Mouse (Mus musculus) heart, postnatal 0 days (tissue): ENCODE measurements around the gene Hivep3. TPM values are rescaled to one million over a fixed set of nuclear protein-coding genes. Genes with fewer than 3 reads are reported as not detected.

Source experiments
- ATAC-seq: fragments of 200-750 bp; cut with Nextera tagmentation; 2 replicates; pipeline ENCODE4 v1.8.0; 2017; ENCODE audit warnings: low read depth, moderate number of reproducible peaks, moderate library complexity; ENCODE audit not compliant: insufficient read depth
- DNase-seq: peaks from one replicate; pipeline ENCODE4 v3.0.0-alpha.2; 2016; ENCODE audit warnings: low spot score
- H3K27ac ChIP-seq: fragments of 300-500 bp; sonication (generic); 2 replicates; pipeline ENCODE4 v1.5.1; 2014; ENCODE audit warnings: low read depth, mild to moderate bottlenecking
- H3K27me3 ChIP-seq: fragments of 300-500 bp; sonication (generic); 2 replicates; pipeline ENCODE4 v1.6.1; 2014; ENCODE audit warnings: low read length, mixed read lengths; ENCODE audit not compliant: control insufficient read depth, insufficient read depth
- H3K36me3 ChIP-seq: fragments of 300-500 bp; sonication (generic); replicated peaks from 2 replicates; pipeline ENCODE4 v1.6.1; 2014; ENCODE audit warnings: low read length, mixed read lengths; ENCODE audit not compliant: control insufficient read depth, insufficient read depth
- H3K4me1 ChIP-seq: fragments of 300-500 bp; sonication (generic); 2 replicates; pipeline ENCODE4 v1.6.1; 2014; ENCODE audit warnings: antibody characterized with exemption; ENCODE audit not compliant: control insufficient read depth, insufficient read depth
- H3K4me2 ChIP-seq: fragments of 300-500 bp; sonication (generic); 2 replicates; pipeline ENCODE4 v1.6.1; 2014; ENCODE audit warnings: low read depth, mild to moderate bottlenecking, low read length, moderate library complexity
- H3K4me3 ChIP-seq: fragments of 300-500 bp; sonication (generic); 2 replicates; pipeline ENCODE4 v1.5.1; 2014; ENCODE audit warnings: low read depth, low read length
- H3K9ac ChIP-seq: fragments of 300-500 bp; sonication (generic); replicated peaks from 2 replicates; pipeline ENCODE4 v1.6.1; 2014; ENCODE audit warnings: low read depth, low read length, mixed read lengths
- H3K9me3 ChIP-seq: fragments of 300-500 bp; sonication (generic); replicated peaks from 2 replicates; pipeline ENCODE4 v1.6.1; 2016; ENCODE audit warnings: low read length; ENCODE audit not compliant: control insufficient read depth
- CTCF ChIP-seq: IDR thresholded peaks from 2 replicates; pipeline ENCODE4 v1.5.1; 2016; ENCODE audit warnings: antibody characterized with exemption, control low read depth, low read depth
- EP300 ChIP-seq: IDR thresholded peaks from 2 replicates; pipeline ENCODE4 v1.6.1; 2016; ENCODE audit warnings: antibody characterized with exemption, low read depth
- WGBS: fragments of 180-500 bp; shearing (Covaris S2); extraction: QIAGEN DNeasy Blood & Tissue Kit; methylation state at CpG from one replicate; pipeline ENCODE4 v1.1.7; 2014; 5-methylcytosine and 5-hydroxymethylcytosine counted together
- polyA plus RNA-seq: library from polyadenylated mRNA; unstranded; fragments of >200 nt; fragmentation: Nextera tagmentation; extraction: Ambion mirVana; gene quantifications from 2 replicates; pipeline ENCODE4 v1.2.1, GENCODE M21; 2015
- total RNA-seq: library from RNA; depleted of rRNA; stranded (reverse); fragments of >200 nt; gene quantifications from 2 replicates; pipeline ENCODE4 v1.2.3, GENCODE M21; 2014; ENCODE audit warnings: low replicate concordance

Gene Hivep3
- total and polyA plus RNA-seq, 2 experiments from 2014 or later = 5.8 to 10.4 TPM

DNA sequence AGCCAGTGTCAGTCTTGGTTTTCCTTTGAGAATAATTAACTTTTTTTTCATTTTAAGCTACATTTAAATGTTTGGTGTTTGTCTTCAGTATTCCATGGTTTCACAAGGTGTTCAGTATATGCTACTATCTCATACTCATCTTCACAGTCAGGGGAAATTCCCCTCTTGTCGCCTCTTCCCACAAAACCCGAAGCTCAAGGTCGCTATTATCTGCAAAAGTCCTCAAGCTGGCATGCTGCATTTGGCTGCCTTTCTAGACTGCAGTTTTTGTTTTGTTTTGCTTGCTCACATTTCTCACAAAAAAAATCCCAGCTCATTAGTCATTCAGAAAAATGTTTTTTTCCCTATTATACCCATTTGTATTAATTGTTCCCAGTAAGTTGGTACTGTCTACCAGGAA is 92.4 kb downstream of the Hivep3 start:
- TF ChIP-seq EP300 (no peak), CTCF (no peak)
- no peaks in the 10 kb centered on the region for H3K27me3 ChIP-seq
- no peak overlapping the region for H3K4me3 ChIP-seq
- H3K9me3 ChIP-seq = no peaks in the 10 kb centered on the region
- no peak overlapping the region for H3K27ac ChIP-seq
- ATAC-seq (no peak), DNase-seq (no peak)
- no peaks in the 10 kb centered on the region for H3K4me1 ChIP-seq
- H3K36me3 ChIP-seq = no peaks in the 10 kb centered on the region
- H3K4me2 ChIP-seq = no peak overlapping the region
- no peak overlapping the region for H3K9ac ChIP-seq
- 20% methylated on average over 3 of the region's 3 CpGs for WGBS

DNA sequence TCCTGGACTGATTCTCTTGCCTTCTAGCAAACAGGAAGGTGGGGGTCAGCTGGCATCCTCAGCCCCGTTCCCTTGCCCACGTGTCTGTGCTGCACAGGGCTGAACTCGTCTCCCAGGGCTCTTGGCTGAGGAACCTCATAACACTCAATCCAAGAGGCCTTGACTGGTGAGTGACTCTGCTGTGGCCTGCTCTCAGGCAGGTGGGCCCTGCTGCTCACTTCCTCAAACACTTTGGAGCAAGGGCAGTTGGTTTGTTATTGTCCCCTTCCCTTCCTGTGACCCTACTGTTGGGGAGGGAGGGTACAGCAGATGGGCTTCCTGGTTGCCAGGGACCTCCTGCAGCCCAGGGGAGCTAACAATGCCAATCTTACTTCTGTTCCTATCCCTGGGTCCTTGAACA is 94.8 kb downstream of the Hivep3 start:
- ATAC-seq (no peak), DNase-seq (no peak)
- no peak for TF ChIP-seq CTCF
- no peak for TF ChIP-seq EP300
- no peak overlapping the region for H3K4me2 ChIP-seq
- no peaks in the 10 kb centered on the region for H3K9me3 ChIP-seq
- WGBS = 43% methylated on average over 3 of the region's 3 CpGs
- no peaks in the 10 kb centered on the region for H3K4me1 ChIP-seq
- no peaks in the 10 kb centered on the region for H3K27me3 ChIP-seq
- H3K36me3 ChIP-seq = no peaks in the 10 kb centered on the region
- no peak overlapping the region for H3K9ac ChIP-seq
- H3K4me3 ChIP-seq = no peak overlapping the region
- H3K27ac ChIP-seq = no peak overlapping the region

DNA sequence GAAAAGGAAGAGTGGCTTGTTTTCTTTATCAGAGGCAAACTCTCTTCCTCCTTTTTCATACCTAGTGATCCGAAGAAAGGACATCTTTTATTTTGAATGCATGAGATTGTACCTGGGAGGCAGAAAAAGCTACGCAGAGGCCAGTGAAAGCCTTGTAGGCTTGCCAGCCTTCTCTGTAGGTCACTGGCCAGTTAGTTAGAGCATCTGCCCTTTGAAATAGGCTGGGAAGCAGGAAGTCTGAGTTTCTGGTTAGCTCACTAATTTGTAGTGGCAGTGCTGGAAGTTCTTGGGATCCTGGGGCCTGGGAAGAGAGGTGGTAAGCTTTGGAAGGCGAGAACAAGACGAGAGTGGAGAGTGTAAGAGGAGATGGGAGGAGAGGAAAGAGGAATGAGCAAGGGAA is 95.4 kb downstream of the Hivep3 start:
- no peak for DNase-seq
- Histone ChIP-seq H3K4me2 (no peak overlapping the region), H3K27ac (no peak overlapping the region), H3K4me1 (no peaks in the 10 kb centered on the region), H3K4me3 (no peak overlapping the region), H3K9me3 (no peaks in the 10 kb centered on the region), H3K9ac (no peak overlapping the region), H3K36me3 (no peaks in the 10 kb centered on the region), H3K27me3 (no peaks in the 10 kb centered on the region)
- ATAC-seq = no peak
- TF ChIP-seq CTCF = no peak
- no peak for TF ChIP-seq EP300
- WGBS = 73% methylated on average over 4 of the region's 4 CpGs

DNA sequence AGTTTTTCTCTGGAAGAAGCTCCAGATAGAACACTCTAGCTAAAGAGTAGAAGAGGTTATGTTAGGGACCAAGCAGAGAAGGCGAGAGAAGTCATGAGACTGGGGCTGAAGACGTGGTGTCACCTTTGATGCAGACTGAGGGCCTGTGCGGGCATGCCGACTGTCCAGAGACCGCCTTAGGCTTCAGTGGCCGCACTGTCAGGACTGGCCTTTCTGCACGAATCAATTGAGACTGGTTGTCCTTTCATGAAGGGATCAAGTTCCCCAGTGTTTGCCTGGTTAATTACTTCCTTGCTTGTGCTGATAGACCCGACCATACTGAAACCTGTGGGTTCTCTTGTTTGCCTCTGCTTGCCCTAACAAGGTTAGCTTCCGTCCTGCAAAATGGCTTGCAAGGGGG is 99.7 kb downstream of the Hivep3 start:
- H3K4me1 ChIP-seq = peaks cover 18% of the 10 kb centered on the region
- WGBS = 77% methylated on average over 9 of the region's 9 CpGs
- DNase-seq (no peak), ATAC-seq (no peak)
- no peak overlapping the region for H3K9ac ChIP-seq
- no peak overlapping the region for H3K4me2 ChIP-seq
- no peaks in the 10 kb centered on the region for H3K27me3 ChIP-seq
- no peak overlapping the region for H3K4me3 ChIP-seq
- no peak overlapping the region for H3K27ac ChIP-seq
- no peak for TF ChIP-seq CTCF
- TF ChIP-seq EP300 = no peak
- H3K9me3 ChIP-seq = no peaks in the 10 kb centered on the region
- H3K36me3 ChIP-seq = no peaks in the 10 kb centered on the region

DNA sequence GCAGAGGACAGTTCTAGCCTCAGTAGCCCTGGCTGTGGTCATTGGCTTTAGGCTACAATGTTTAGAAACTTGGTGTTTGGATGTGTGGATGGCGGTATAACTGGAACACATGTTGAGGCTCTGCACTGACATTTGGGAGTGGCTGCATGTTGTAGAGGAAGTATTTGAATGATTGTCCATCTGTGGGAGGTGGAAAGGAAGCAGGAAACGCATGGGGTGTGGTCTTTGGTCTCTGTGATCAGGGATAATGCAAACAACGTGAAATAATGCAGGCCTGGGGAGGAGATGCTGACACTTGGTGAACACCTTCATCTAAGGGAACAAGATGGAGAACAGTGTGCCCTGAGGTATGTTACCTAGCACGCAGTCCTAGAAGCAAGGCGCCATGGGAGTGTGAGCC is 100.3 kb downstream of the Hivep3 start:
- Histone ChIP-seq H3K4me2 (no peak overlapping the region), H3K9me3 (no peaks in the 10 kb centered on the region), H3K4me3 (no peak overlapping the region), H3K36me3 (no peaks in the 10 kb centered on the region), H3K27ac (no peak overlapping the region), H3K9ac (no peak overlapping the region), H3K4me1 (peaks cover 18% of the 10 kb centered on the region), H3K27me3 (no peaks in the 10 kb centered on the region)
- TF ChIP-seq CTCF (no peak), EP300 (no peak)
- WGBS = 69% methylated on average over 5 of the region's 5 CpGs
- DNase-seq = no peak
- ATAC-seq = no peak

DNA sequence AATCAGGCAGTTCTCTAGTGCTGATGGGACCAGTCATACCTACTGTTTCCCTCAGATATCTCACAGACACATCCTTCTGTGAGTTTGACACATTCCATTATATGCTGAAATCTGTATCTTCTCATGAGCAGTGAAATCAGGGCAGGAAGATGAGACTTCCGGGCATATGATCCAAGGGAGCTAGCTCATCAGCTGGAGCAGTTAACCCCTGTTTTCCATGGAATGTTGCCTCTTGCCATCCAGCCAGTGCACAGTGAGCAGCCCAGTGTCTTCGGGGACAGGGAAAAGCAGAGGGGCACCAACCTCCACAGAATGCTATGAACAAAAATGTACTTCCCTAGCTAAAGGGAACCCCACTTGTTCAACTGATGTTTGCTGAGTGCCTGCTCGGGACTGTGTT is 102.6 kb downstream of the Hivep3 start:
- Histone ChIP-seq H3K4me3 (no peak overlapping the region), H3K4me2 (no peak overlapping the region), H3K9me3 (no peaks in the 10 kb centered on the region), H3K9ac (no peak overlapping the region), H3K36me3 (no peaks in the 10 kb centered on the region), H3K4me1 (peaks cover 18% of the 10 kb centered on the region), H3K27ac (peak overlapping the region; percentile 4; the same call in 1 of the 2 replicates), H3K27me3 (no peaks in the 10 kb centered on the region)
- 46% methylated on average over 3 of the region's 3 CpGs for WGBS
- TF ChIP-seq EP300 = no peak
- no peak for TF ChIP-seq CTCF
- DNase-seq = no peak
- ATAC-seq = peak; percentile 17; the same call in 1 of the 2 replicates
